Mouse (Mus musculus) embryonic facial prominence, embryonic 13.5 days (tissue): Measurements from ENCODE around the gene Myh9. TPM values are rescaled to one million over a fixed set of nuclear protein-coding genes. Genes with fewer than 3 reads are reported as not detected.

ENCODE experiments used
- ATAC-seq: fragments of 200-750 bp; cut with Nextera tagmentation; 2 replicates; pipeline ENCODE4 v1.8.0; 2017; ENCODE audit warnings: low read depth; ENCODE audit not compliant: insufficient number of reproducible peaks, insufficient read depth, low FRiP score, low TSS enrichment
- H3K27ac ChIP-seq: fragments of 300-500 bp; sonication (generic); 2 replicates; pipeline ENCODE4 v1.5.1; 2015; ENCODE audit warnings: moderate library complexity, mild to moderate bottlenecking, inconsistent platforms
- H3K27me3 ChIP-seq: fragments of 300-500 bp; sonication (generic); 2 replicates; pipeline ENCODE4 v1.6.1; 2015; ENCODE audit warnings: mild to moderate bottlenecking, inconsistent platforms
- H3K36me3 ChIP-seq: fragments of 300-500 bp; sonication (generic); 2 replicates; pipeline ENCODE4 v1.6.1; 2015; ENCODE audit warnings: mild to moderate bottlenecking, inconsistent platforms
- H3K4me1 ChIP-seq: fragments of 300-500 bp; sonication (generic); 2 replicates; pipeline ENCODE4 v1.6.1; 2015; ENCODE audit warnings: inconsistent platforms
- H3K4me2 ChIP-seq: fragments of 300-500 bp; sonication (generic); 2 replicates; pipeline ENCODE4 v1.6.1; 2015; ENCODE audit warnings: moderate library complexity, mild to moderate bottlenecking, inconsistent platforms
- H3K4me3 ChIP-seq: fragments of 300-500 bp; sonication (generic); 2 replicates; pipeline ENCODE4 v1.5.1; 2015; ENCODE audit warnings: mild to moderate bottlenecking, inconsistent platforms
- H3K9ac ChIP-seq: fragments of 300-500 bp; sonication (generic); 2 replicates; pipeline ENCODE4 v1.6.1; 2015; ENCODE audit warnings: mild to moderate bottlenecking, inconsistent platforms
- H3K9me3 ChIP-seq: fragments of 300-500 bp; sonication (generic); 2 replicates; pipeline ENCODE4 v1.6.1; 2016; ENCODE audit warnings: inconsistent platforms
- WGBS: fragments of 180-500 bp; shearing (Covaris S2); methylation state at CpG from one replicate; pipeline ENCODE4 v1.1.7; 2015; ENCODE audit warnings: mixed read lengths; 5-methylcytosine and 5-hydroxymethylcytosine counted together
- polyA plus RNA-seq: library from polyadenylated mRNA; unstranded; fragments of >200 nt; fragmentation: Nextera tagmentation; extraction: Ambion mirVana; gene quantifications from 2 replicates; pipeline ENCODE4 v1.2.1, GENCODE M21; 2015

Myh9 gene
- polyA plus RNA-seq, 1 experiment from 2014 or later = 36.2 TPM

DNA sequence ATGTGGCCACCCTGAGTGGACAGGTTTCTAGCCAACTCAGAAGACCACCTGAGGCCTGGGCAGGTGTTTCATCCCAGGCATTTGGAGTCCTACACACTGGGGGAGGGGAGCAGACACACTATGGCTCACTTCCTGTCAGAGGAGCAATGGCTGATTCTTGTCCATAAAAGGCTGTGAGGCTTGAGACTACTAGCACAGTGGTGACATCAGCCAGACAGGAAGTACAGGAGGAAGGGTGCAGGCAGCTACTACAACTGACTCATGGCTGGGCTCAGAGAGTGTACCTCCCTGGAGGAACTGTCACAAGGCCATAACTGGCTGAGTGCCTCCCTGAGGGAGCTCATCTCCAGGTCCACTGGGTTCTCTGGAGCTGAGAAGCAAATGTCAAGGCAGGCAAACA lies 41.5 kb downstream of the Myh9 start:
- ATAC-seq = no peak
- no peaks in the 10 kb centered on the region for H3K27me3 ChIP-seq
- no peak overlapping the region for H3K4me3 ChIP-seq
- H3K9me3 ChIP-seq = no peaks in the 10 kb centered on the region
- peak overlapping the region; percentile 97 for H3K27ac ChIP-seq
- H3K4me2 ChIP-seq = no peak overlapping the region
- no peak overlapping the region for H3K9ac ChIP-seq
- peaks cover 61% of the 10 kb centered on the region for H3K4me1 ChIP-seq
- H3K36me3 ChIP-seq = peaks cover 60% of the 10 kb centered on the region

DNA sequence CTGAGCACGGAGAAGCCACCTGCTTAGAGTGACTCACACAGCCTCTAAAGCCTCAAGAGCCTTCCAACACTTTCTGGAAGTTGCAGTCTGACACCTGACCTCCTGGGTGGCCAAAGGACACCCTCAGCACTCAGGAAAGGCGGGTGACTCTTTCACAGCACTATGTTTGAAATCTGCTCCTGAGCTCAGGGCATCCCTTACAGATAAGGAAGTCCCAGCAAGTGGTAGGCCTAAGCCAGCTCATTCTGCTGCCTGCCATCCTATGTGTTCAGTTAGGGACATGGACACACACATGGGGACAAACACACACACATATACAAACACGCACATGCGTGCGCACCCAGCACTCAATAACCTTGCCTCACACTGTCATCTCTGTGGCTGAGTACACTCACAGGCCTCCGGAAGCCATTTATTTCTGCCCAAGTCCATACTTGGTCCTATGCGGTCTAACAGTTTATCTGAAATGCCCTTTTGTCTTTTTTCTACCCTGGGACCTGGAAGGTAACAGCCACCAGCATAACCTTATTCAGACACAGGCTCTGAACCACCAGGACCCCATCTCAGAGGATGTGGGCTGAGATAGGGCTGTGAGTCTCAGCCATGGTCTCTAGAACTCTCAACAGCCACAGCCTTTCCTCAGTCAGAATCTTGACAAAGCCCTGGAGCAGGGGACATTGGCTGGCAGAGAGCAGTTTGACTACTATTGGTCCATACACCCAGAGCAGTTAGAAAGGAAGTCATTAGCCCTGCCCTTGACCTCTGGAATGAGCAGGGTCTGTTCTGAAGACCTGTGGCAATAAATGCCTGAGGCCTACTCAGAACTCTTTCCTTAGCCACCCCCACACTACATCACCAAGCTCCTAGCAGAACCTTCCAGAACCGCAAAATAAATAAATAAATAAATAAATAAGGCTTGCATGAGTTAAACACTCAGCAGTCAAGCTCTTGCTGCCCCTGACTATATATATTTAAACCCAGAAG lies 42.2 kb downstream of the Myh9 start:
- WGBS = 85% methylated on average over 8 of the region's 8 CpGs
- H3K27ac ChIP-seq = peak overlapping the region; percentile 97
- H3K4me1 ChIP-seq = peaks cover 56% of the 10 kb centered on the region
- peak overlapping the region; percentile 31; the same call in 1 of the 2 replicates for H3K4me2 ChIP-seq
- H3K36me3 ChIP-seq = peaks cover 61% of the 10 kb centered on the region
- H3K27me3 ChIP-seq = no peaks in the 10 kb centered on the region
- no peak for ATAC-seq
- no peaks in the 10 kb centered on the region for H3K9me3 ChIP-seq
- peak overlapping the region; percentile 49 for H3K9ac ChIP-seq
- H3K4me3 ChIP-seq = no peak overlapping the region

DNA sequence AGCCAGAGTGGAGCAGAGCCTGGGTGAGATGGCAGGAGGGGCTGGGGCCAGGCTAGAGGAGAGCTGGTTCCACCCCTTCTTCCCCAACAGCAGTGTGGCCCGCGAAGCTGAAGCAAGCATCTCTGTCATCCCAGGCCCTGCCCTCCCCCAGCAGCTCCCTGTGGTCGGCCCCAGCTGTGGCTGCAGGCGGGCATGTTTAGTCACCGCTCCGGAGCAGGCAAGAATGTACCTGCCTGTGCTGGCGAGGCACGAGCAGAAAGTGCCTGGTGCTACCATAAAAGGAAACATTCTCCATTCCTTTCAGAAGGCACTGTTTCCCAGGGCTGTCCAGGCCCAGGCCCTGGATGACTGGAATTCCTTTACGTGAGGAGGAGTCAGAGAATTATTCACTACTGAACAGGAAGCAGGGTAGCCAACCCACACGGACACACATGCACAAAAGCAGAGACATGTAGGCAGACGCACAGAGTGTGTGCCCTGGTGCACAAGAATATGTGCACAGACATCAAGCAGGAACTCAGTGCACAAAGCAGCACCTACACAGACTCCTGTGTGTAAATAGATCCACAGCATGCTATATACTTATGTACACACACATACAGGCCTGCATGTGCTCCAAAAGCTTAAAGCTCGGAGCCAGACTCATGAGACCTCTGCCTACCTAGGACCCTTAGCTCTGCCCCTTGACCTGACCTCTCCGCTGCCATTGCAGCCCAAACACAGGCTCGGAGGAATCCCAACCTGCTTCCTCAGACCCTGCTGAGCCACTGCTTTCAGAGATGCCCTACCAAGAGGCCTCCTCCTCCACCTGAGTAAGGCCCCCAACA lies 43.1 kb downstream of the Myh9 start:
- Histone ChIP-seq H3K27ac (peak overlapping the region; percentile 97), H3K36me3 (peaks cover 63% of the 10 kb centered on the region), H3K9ac (peak overlapping the region; percentile 49), H3K4me1 (peaks cover 51% of the 10 kb centered on the region), H3K4me3 (no peak overlapping the region), H3K9me3 (no peaks in the 10 kb centered on the region), H3K4me2 (peak overlapping the region; percentile 31), H3K27me3 (no peaks in the 10 kb centered on the region)
- WGBS = 9% methylated on average over 14 of the region's 14 CpGs
- ATAC-seq = peak; percentile 83

DNA sequence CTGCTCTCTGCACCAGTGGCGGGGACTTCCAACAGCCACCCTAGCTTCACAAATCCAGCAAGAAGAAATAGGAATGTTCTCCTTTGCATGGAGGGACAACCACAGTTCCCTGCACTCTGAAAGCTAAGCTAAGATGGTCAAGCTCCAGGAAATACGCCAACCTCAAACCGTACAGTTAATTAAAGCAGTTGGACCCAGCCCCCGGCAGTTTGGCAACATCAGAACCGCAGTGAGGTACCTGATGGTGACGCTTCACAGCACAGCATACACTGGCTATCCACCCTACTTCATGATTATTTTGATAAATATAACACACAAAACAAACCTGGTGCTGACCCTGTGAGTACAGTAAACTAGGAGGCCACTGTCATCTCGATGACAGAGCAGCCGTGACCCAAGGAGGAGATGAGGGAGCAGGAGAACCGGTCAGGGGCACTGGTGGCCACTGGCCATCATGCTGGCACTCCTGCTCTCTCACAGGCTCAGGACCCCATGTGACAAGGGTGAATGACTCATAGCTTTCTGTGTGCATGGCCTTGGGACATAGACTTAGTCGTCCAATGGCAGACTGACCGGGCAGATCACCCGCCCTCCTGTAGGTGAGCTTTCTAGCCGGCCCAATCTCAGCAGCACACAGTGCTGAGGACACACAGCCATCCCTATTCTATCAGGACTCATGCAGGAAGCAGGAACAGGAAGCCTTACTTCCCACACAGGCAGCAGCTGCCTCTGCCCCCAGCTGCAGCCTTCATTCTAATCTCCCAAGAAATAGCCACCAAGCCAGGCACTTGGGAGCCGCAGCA lies 44.2 kb downstream of the Myh9 start:
- ATAC-seq = no peak
- Histone ChIP-seq H3K27ac (peak overlapping the region; percentile 97), H3K4me2 (0 out of 2 replicates have a peak overlapping the region, but pooled peaks have one; percentile 0), H3K9me3 (no peaks in the 10 kb centered on the region), H3K4me3 (no peak overlapping the region), H3K27me3 (no peaks in the 10 kb centered on the region), H3K4me1 (peaks cover 44% of the 10 kb centered on the region), H3K9ac (peak overlapping the region; percentile 49; the same call in 1 of the 2 replicates), H3K36me3 (peaks cover 64% of the 10 kb centered on the region)
- WGBS = 76% methylated on average over 14 of the region's 14 CpGs

DNA sequence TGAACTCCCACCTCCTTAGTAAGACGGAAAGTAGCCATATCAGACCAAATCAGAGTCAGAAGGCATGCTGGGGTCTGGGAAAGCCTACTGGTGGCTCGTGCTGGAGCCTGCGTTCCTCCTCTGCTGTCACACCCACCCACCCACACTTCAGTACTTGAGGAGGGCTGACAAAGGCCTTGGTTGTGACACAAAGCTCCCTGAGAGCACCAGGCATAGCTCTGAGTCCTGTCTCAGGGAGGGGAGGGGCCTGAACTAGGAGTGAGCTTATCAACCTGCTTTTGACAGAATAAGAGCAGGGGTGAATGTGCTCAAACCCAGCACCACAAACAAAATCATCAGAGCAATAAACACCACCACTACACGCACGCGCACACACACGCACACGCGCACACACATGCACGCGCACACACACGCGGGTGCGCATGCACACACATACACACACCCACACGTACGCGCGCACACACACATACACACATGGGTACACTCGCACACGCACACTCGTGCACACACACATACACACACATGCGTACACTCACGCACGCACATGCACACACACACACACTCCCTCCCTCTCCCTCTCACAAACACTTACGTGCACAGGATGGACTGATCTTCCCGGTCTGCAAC lies 45.5 kb downstream of the Myh9 start:
- Histone ChIP-seq H3K27me3 (no peaks in the 10 kb centered on the region), H3K27ac (peak overlapping the region; percentile 16; the same call in 1 of the 2 replicates), H3K4me1 (peaks cover 44% of the 10 kb centered on the region), H3K4me3 (no peak overlapping the region), H3K4me2 (no peak overlapping the region), H3K9me3 (no peaks in the 10 kb centered on the region), H3K9ac (no peak overlapping the region), H3K36me3 (peaks cover 65% of the 10 kb centered on the region)
- ATAC-seq = no peak
- WGBS = 95% methylated on average over 26 of the region's 26 CpGs

DNA sequence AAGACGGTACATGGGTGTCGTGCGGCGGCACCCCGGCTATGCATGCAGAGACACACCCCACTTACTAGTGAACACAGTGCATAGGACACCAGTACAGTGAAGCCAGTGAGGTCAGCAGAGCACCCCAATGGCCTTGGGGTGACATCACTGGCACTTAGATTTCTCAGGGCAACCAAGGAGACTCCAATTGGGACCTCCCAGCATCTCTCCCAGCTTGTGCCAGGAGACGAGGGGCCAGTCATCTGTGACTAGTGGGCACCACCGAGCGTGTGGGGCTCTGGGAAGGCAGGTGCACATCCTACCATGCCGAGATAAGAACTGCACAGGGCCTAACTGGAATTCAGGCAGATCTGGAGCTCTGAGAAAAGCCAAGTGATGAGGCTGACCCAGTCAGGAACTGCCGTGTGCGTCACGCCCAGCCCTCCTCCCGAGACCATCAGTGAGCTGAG lies 47.0 kb downstream of the Myh9 start:
- H3K27ac ChIP-seq = no peak overlapping the region
- 90% methylated on average over 13 of the region's 13 CpGs for WGBS
- H3K36me3 ChIP-seq = peaks cover 67% of the 10 kb centered on the region
- H3K9ac ChIP-seq = no peak overlapping the region
- H3K27me3 ChIP-seq = no peaks in the 10 kb centered on the region
- H3K4me3 ChIP-seq = no peak overlapping the region
- no peak for ATAC-seq
- H3K9me3 ChIP-seq = no peaks in the 10 kb centered on the region
- H3K4me2 ChIP-seq = no peak overlapping the region
- peaks cover 33% of the 10 kb centered on the region for H3K4me1 ChIP-seq

DNA sequence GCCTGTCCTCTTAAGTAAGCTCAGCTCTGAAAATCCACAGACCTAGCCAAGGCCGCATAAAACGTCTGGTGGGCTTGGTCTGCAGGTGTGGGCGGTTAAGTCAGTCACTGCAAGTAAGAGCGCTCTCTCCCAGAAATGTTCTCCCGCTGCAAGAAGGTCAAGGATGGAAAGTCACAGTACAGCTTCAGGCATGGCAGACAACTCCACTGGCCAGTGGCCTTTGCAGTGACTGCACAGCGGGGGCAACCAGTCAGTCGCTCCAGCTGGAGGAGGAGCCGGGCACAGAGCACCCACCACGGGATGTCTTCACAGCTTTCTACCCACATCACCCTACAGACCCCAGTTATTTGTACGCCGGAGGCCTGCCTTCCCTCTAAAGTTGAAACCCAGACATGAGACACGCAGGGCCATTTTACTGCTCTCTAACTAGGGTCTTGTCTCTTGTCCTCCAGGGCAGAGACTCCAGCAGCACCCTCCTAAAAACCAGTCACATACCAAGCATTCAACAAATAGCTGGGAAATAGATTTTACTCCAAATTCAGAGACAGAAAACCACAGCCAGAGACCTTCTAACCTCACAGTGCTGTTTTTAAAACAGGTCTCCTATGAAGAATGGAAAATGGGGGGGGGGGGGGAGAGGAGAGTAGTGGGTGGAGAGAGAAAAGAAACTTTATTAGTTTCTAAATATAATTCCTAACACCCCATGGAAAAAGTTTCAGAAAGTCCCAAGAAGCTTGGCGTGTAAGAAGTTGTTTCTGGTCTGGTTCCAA lies 47.7 kb downstream of the Myh9 start:
- H3K27me3 ChIP-seq = no peaks in the 10 kb centered on the region
- no peak overlapping the region for H3K4me2 ChIP-seq
- H3K9ac ChIP-seq = no peak overlapping the region
- peaks cover 27% of the 10 kb centered on the region for H3K4me1 ChIP-seq
- 84% methylated on average over 13 of the region's 13 CpGs for WGBS
- no peak overlapping the region for H3K4me3 ChIP-seq
- H3K9me3 ChIP-seq = no peaks in the 10 kb centered on the region
- no peak for ATAC-seq
- H3K27ac ChIP-seq = peak overlapping the region; percentile 33; the same call in 1 of the 2 replicates
- H3K36me3 ChIP-seq = peaks cover 74% of the 10 kb centered on the region

DNA sequence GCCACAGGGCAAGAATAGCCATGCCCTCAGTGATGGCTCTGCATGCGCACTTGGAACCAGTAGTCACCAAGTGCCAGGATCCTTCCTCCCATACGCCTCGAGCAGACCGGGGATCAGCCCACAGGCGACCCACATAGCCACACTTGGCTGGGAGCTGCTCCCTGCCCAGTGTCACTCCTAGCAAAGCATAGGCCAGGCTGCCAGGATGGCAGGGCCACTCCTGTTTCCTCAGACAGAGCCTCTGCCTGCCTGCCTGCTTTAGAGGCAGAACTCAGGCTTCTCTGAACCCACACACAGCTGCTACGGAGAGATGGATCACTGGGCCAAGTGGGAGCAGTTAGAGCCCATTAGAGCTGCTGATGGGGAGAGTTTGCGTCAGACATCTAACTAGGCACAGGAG lies 48.4 kb downstream of the Myh9 start:
- peaks cover 81% of the 10 kb centered on the region for H3K36me3 ChIP-seq
- H3K4me3 ChIP-seq = no peak overlapping the region
- H3K4me1 ChIP-seq = peaks cover 19% of the 10 kb centered on the region
- WGBS = 87% methylated on average over 7 of the region's 7 CpGs
- no peak for ATAC-seq
- H3K9ac ChIP-seq = no peak overlapping the region
- no peaks in the 10 kb centered on the region for H3K27me3 ChIP-seq
- no peak overlapping the region for H3K27ac ChIP-seq
- no peaks in the 10 kb centered on the region for H3K9me3 ChIP-seq
- no peak overlapping the region for H3K4me2 ChIP-seq

DNA sequence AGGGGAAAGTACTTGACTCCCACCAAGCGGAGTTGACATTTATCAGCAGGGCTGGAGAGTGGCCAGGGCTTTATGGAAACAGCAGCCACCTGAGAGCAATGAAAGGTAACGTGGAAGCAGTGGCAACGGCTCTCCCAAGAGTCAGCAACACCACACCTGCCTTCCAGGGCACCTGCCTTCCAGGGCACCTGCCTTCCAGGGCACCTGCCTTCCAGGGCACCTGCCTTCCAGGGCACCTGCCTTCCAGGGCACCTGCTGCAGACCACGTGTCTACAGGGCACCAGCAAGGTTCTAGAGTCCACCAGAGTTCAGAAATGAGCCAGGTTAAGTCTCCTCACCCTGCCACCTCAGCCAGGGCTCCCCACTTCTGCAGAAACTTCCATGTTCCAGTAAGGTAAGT lies 48.9 kb downstream of the Myh9 start:
- no peaks in the 10 kb centered on the region for H3K9me3 ChIP-seq
- peaks cover 86% of the 10 kb centered on the region for H3K36me3 ChIP-seq
- H3K4me3 ChIP-seq = no peak overlapping the region
- H3K27ac ChIP-seq = no peak overlapping the region
- WGBS = 88% methylated on average over 4 of the region's 4 CpGs
- H3K9ac ChIP-seq = no peak overlapping the region
- peaks cover 15% of the 10 kb centered on the region for H3K4me1 ChIP-seq
- no peaks in the 10 kb centered on the region for H3K27me3 ChIP-seq
- no peak for ATAC-seq
- H3K4me2 ChIP-seq = no peak overlapping the region

DNA sequence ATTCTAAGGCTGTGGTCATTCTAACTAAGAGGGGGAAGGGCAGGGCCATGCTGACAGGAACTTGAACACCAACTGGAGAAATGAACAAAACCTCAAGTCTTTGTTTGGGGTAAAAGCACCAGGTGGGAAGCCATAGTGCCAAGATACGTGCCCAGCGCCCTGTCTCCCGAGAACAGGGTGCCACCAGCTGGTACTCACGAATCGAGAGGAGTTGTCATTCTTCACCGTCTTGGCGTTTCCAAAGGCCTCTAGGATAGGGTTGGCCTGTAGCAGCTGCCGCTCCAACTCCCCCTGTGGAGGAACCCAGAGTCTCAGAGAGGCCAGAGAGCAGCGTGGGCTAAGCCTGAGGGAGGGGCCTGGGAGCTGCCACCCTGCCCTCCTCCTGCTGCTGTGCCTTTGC lies 49.9 kb downstream of the Myh9 start:
- Histone ChIP-seq H3K4me2 (no peak overlapping the region), H3K4me1 (peaks cover 4% of the 10 kb centered on the region), H3K36me3 (peaks cover 91% of the 10 kb centered on the region), H3K9ac (no peak overlapping the region), H3K4me3 (no peak overlapping the region), H3K9me3 (no peaks in the 10 kb centered on the region), H3K27me3 (no peaks in the 10 kb centered on the region), H3K27ac (no peak overlapping the region)
- ATAC-seq = no peak
- WGBS = 87% methylated on average over 9 of the region's 9 CpGs
